Mouse (Mus musculus) neural tube, embryonic 15.5 days (tissue): ENCODE measurements around the gene Stat4. TPM values are rescaled to one million over a fixed set of nuclear protein-coding genes. Genes with fewer than 3 reads are reported as not detected.

ENCODE experiments used
- ATAC-seq: fragments of 200-750 bp; cut with Nextera tagmentation; 2 replicates; pipeline ENCODE4 v1.8.0; 2017; ENCODE audit warnings: mild to moderate bottlenecking, moderate TSS enrichment, moderate library complexity; ENCODE audit not compliant: low FRiP score
- H3K27ac ChIP-seq: fragments of 300-500 bp; sonication (generic); replicated peaks from 2 replicates; pipeline ENCODE4 v1.5.1; 2015; ENCODE audit warnings: mild to moderate bottlenecking, inconsistent platforms
- H3K27me3 ChIP-seq: fragments of 300-500 bp; sonication (generic); replicated peaks from 2 replicates; pipeline ENCODE4 v1.6.1; 2015; ENCODE audit warnings: inconsistent platforms
- H3K36me3 ChIP-seq: fragments of 300-500 bp; sonication (generic); 2 replicates; pipeline ENCODE4 v1.6.1; 2015; ENCODE audit warnings: inconsistent platforms
- H3K4me1 ChIP-seq: fragments of 300-500 bp; sonication (generic); 2 replicates; pipeline ENCODE4 v1.6.1; 2015; ENCODE audit warnings: inconsistent platforms
- H3K4me2 ChIP-seq: fragments of 300-500 bp; sonication (generic); 2 replicates; pipeline ENCODE4 v1.6.1; 2015; ENCODE audit warnings: inconsistent platforms, mild to moderate bottlenecking, moderate library complexity
- H3K4me3 ChIP-seq: fragments of 300-500 bp; sonication (generic); replicated peaks from 2 replicates; pipeline ENCODE4 v1.5.1; 2015; ENCODE audit warnings: mild to moderate bottlenecking, inconsistent platforms
- H3K9ac ChIP-seq: fragments of 300-500 bp; sonication (generic); replicated peaks from 2 replicates; pipeline ENCODE4 v1.6.1; 2015; ENCODE audit warnings: mild to moderate bottlenecking, inconsistent platforms
- H3K9me3 ChIP-seq: fragments of 300-500 bp; sonication (generic); replicated peaks from 2 replicates; pipeline ENCODE4 v1.6.1; 2016; ENCODE audit warnings: inconsistent platforms
- WGBS: fragments of 180-500 bp; shearing (Covaris S2); methylation state at CpG from one replicate; pipeline ENCODE4 v1.1.7; 2015; ENCODE audit warnings: mixed read lengths; 5-methylcytosine and 5-hydroxymethylcytosine counted together
- polyA plus RNA-seq: library from polyadenylated mRNA; unstranded; fragments of >200 nt; fragmentation: Nextera tagmentation; extraction: Ambion mirVana; gene quantifications from 2 replicates; pipeline ENCODE4 v1.2.1, GENCODE M21; 2015

Gene Stat4
- polyA plus RNA-seq = 0.45 and 7.7 TPM in 2 replicates

- Histone ChIP-seq H3K4me2 (no peak within 1 kb of the TSS), H3K27me3 (no peaks in the 10 kb centered on the region), H3K27ac (no peak within 1 kb of the TSS), H3K36me3 (no peaks in the 10 kb centered on the region), H3K9me3 (no peaks in the 10 kb centered on the region), H3K9ac (no peak within 1 kb of the TSS), H3K4me3 (no peak within 1 kb of the TSS), H3K4me1 (no peaks in the 10 kb centered on the region)
- WGBS = 89% methylated on average over 5 of the region's 5 CpGs
- no peak for ATAC-seq
Observed at GRCm38 (mm10) chr1:51986848-51987247, at the start of gene Stat4. Gene Stat4, plus strand, starts transcription at chr1:51987148.

GRCm38 (mm10) chr1:51938357-51938756 lies 48.6 kb upstream of the Stat4 start:
- H3K36me3 ChIP-seq = no peaks in the 10 kb centered on the region
- H3K4me3 ChIP-seq = no peak overlapping the region
- no peak overlapping the region for H3K4me2 ChIP-seq
- no peaks in the 10 kb centered on the region for H3K27me3 ChIP-seq
- no peak overlapping the region for H3K9ac ChIP-seq
- ATAC-seq = no peak
- 95% methylated on average over 7 of the region's 7 CpGs for WGBS
- H3K27ac ChIP-seq = no peak overlapping the region
- H3K4me1 ChIP-seq = no peaks in the 10 kb centered on the region
- H3K9me3 ChIP-seq = 0 out of 2 replicates have a peak, but pooled peaks cover 2% of the 10 kb centered on the region

GRCm38 (mm10) chr1:51944755-51945154 lies 42.2 kb upstream of the Stat4 start:
- Histone ChIP-seq H3K9me3 (0 out of 2 replicates have a peak, but pooled peaks cover 2% of the 10 kb centered on the region), H3K27ac (no peak overlapping the region), H3K9ac (no peak overlapping the region), H3K4me3 (no peak overlapping the region), H3K4me1 (no peaks in the 10 kb centered on the region), H3K27me3 (no peaks in the 10 kb centered on the region), H3K4me2 (no peak overlapping the region), H3K36me3 (no peaks in the 10 kb centered on the region)
- 45% methylated on average over 5 of the region's 5 CpGs for WGBS
- 0 out of 2 replicates have a peak, but pooled peaks have one; percentile 24 for ATAC-seq

- WGBS = 72% methylated on average over 4 of the region's 4 CpGs
- no peak for ATAC-seq
- H3K4me1 ChIP-seq = no peaks in the 10 kb centered on the region
- no peak overlapping the region for H3K4me3 ChIP-seq
- no peaks in the 10 kb centered on the region for H3K9me3 ChIP-seq
- H3K4me2 ChIP-seq = no peak overlapping the region
- H3K27ac ChIP-seq = no peak overlapping the region
- H3K36me3 ChIP-seq = no peaks in the 10 kb centered on the region
- H3K27me3 ChIP-seq = no peaks in the 10 kb centered on the region
- H3K9ac ChIP-seq = no peak overlapping the region
Observed at GRCm38 (mm10) chr1:51947116-51947515, 39.8 kb upstream of the Stat4 start.

GRCm38 (mm10) chr1:51964647-51965046 lies 22.3 kb upstream of the Stat4 start:
- H3K27ac ChIP-seq = no peak overlapping the region
- H3K4me1 ChIP-seq = no peaks in the 10 kb centered on the region
- no peaks in the 10 kb centered on the region for H3K27me3 ChIP-seq
- H3K4me2 ChIP-seq = no peak overlapping the region
- no peak for ATAC-seq
- H3K9me3 ChIP-seq = no peaks in the 10 kb centered on the region
- H3K9ac ChIP-seq = no peak overlapping the region
- no peaks in the 10 kb centered on the region for H3K36me3 ChIP-seq
- no peak overlapping the region for H3K4me3 ChIP-seq
- WGBS = 94% methylated on average over 2 of the region's 2 CpGs

- H3K9me3 ChIP-seq = no peaks in the 10 kb centered on the region
- H3K27ac ChIP-seq = no peak overlapping the region
- no peak for ATAC-seq
- no peaks in the 10 kb centered on the region for H3K27me3 ChIP-seq
- no peak overlapping the region for H3K4me2 ChIP-seq
- no peak overlapping the region for H3K9ac ChIP-seq
- H3K4me1 ChIP-seq = no peaks in the 10 kb centered on the region
- no peaks in the 10 kb centered on the region for H3K36me3 ChIP-seq
- H3K4me3 ChIP-seq = no peak overlapping the region
- 29% methylated on average over 1 of the region's 1 CpGs for WGBS
Observed at GRCm38 (mm10) chr1:51968994-51969393, 18.0 kb upstream of the Stat4 start.

GRCm38 (mm10) chr1:51970182-51970581 lies 16.8 kb upstream of the Stat4 start:
- no peak overlapping the region for H3K4me2 ChIP-seq
- 85% methylated on average over 6 of the region's 6 CpGs for WGBS
- H3K9me3 ChIP-seq = no peaks in the 10 kb centered on the region
- no peak overlapping the region for H3K9ac ChIP-seq
- no peaks in the 10 kb centered on the region for H3K27me3 ChIP-seq
- H3K27ac ChIP-seq = no peak overlapping the region
- H3K4me3 ChIP-seq = no peak overlapping the region
- ATAC-seq = no peak
- no peaks in the 10 kb centered on the region for H3K36me3 ChIP-seq
- H3K4me1 ChIP-seq = no peaks in the 10 kb centered on the region

- no peak overlapping the region for H3K27ac ChIP-seq
- H3K27me3 ChIP-seq = no peaks in the 10 kb centered on the region
- no peaks in the 10 kb centered on the region for H3K4me1 ChIP-seq
- WGBS = 83% methylated on average over 5 of the region's 5 CpGs
- H3K9me3 ChIP-seq = no peaks in the 10 kb centered on the region
- H3K9ac ChIP-seq = no peak overlapping the region
- H3K36me3 ChIP-seq = no peaks in the 10 kb centered on the region
- H3K4me3 ChIP-seq = no peak overlapping the region
- no peak overlapping the region for H3K4me2 ChIP-seq
- no peak for ATAC-seq
Observed at GRCm38 (mm10) chr1:51975589-51975988, 11.4 kb upstream of the Stat4 start.

GRCm38 (mm10) chr1:51979048-51979447 lies 7.9 kb upstream of the Stat4 start:
- ATAC-seq = no peak
- Histone ChIP-seq H3K4me1 (no peaks in the 10 kb centered on the region), H3K9ac (no peak overlapping the region), H3K4me2 (no peak overlapping the region), H3K27ac (no peak overlapping the region), H3K27me3 (no peaks in the 10 kb centered on the region), H3K36me3 (no peaks in the 10 kb centered on the region), H3K4me3 (no peak overlapping the region), H3K9me3 (no peaks in the 10 kb centered on the region)
- WGBS = 90% methylated on average over 5 of the region's 5 CpGs

GRCm38 (mm10) chr1:51991983-51992609 lies 5.1 kb downstream of the Stat4 start:
- Histone ChIP-seq H3K27me3 (no peaks in the 10 kb centered on the region), H3K4me2 (no peak overlapping the region), H3K9ac (no peak overlapping the region), H3K36me3 (no peaks in the 10 kb centered on the region), H3K27ac (no peak overlapping the region), H3K4me1 (peaks cover 5% of the 10 kb centered on the region), H3K4me3 (no peak overlapping the region), H3K9me3 (no peaks in the 10 kb centered on the region)
- ATAC-seq = no peak
- WGBS = 91% methylated on average over 8 of the region's 8 CpGs

GRCm38 (mm10) chr1:51996056-51996455 lies 9.1 kb downstream of the Stat4 start:
- Histone ChIP-seq H3K9ac (no peak overlapping the region), H3K27me3 (no peaks in the 10 kb centered on the region), H3K4me2 (no peak overlapping the region), H3K4me3 (no peak overlapping the region), H3K4me1 (peaks cover 5% of the 10 kb centered on the region), H3K27ac (no peak overlapping the region), H3K36me3 (no peaks in the 10 kb centered on the region), H3K9me3 (no peaks in the 10 kb centered on the region)
- no peak for ATAC-seq
- 65% methylated on average over 3 of the region's 3 CpGs for WGBS

GRCm38 (mm10) chr1:51996751-51997659 lies 10.1 kb downstream of the Stat4 start:
- Histone ChIP-seq H3K27me3 (no peaks in the 10 kb centered on the region), H3K9ac (no peak overlapping the region), H3K4me3 (no peak overlapping the region), H3K4me1 (peaks cover 5% of the 10 kb centered on the region), H3K36me3 (no peaks in the 10 kb centered on the region), H3K27ac (peak overlapping the region; percentile 6; the same call in 1 of the 2 replicates), H3K9me3 (no peaks in the 10 kb centered on the region), H3K4me2 (no peak overlapping the region)
- ATAC-seq = no peak
- WGBS = 52% methylated on average over 11 of the region's 11 CpGs
